Mouse (Mus musculus) MEL (cell line): ENCODE data around the gene Lypd6b. TPM values are rescaled to one million over a fixed set of nuclear protein-coding genes. Genes with fewer than 3 reads are reported as not detected.

Experiments
- DNase-seq: peaks from one replicate; pipeline ENCODE4 v3.0.0; 2011; ENCODE audit warnings: low read depth, low spot score
- H3K27ac ChIP-seq: 2 replicates; pipeline ENCODE4 v1.5.1; 2012; ENCODE audit warnings: low read depth, mild to moderate bottlenecking, control low read depth, low read length, moderate library complexity; ENCODE audit not compliant: control insufficient read depth
- H3K27me3 ChIP-seq, 2 experiments: fragments of 150-350 bp in 1 of 2; sonication (generic) in 1 of 2; 2 replicates each; pipeline ENCODE4 v1.6.1; 2012; ENCODE audit warnings: low read length in 2 of 2, mild to moderate bottlenecking in 2 of 2, improper control_type of control experiment in 1 of 2, moderate library complexity in 1 of 2; ENCODE audit not compliant: insufficient read depth in 2 of 2, control insufficient read depth in 1 of 2
- H3K36me3 ChIP-seq, 2 experiments: 2 replicates each; pipeline ENCODE4 v1.6.1; 2012 to 2014; ENCODE audit warnings: low read length in 2 of 2, improper control_type of control experiment in 1 of 2, inconsistent platforms in 1 of 2, mild to moderate bottlenecking in 1 of 2; ENCODE audit not compliant: insufficient read depth in 2 of 2, control insufficient read depth in 1 of 2
- H3K4me1 ChIP-seq, 2 experiments: fragments of 150-350 bp in 1 of 2; sonication (generic) in 1 of 2; 2 replicates each; pipeline ENCODE4 v1.6.1; 2012; ENCODE audit warnings: low read length in 2 of 2, improper control_type of control experiment in 1 of 2, mild to moderate bottlenecking in 1 of 2; ENCODE audit not compliant: insufficient read depth in 2 of 2, control insufficient read depth in 1 of 2
- H3K4me3 ChIP-seq, 2 experiments: fragments of 150-350 bp in 1 of 2; sonication (generic) in 1 of 2; 2 replicates each; pipeline ENCODE4 v1.5.1; 2012; ENCODE audit warnings: low read depth in 2 of 2, low read length in 2 of 2, mild to moderate bottlenecking in 2 of 2, moderate library complexity in 2 of 2, control low read depth in 1 of 2, improper control_type of control experiment in 1 of 2; ENCODE audit not compliant: control insufficient read depth in 1 of 2, insufficient read depth in 1 of 2
- H3K79me2 ChIP-seq: 2 replicates; pipeline ENCODE4 v1.6.1; 2012; ENCODE audit warnings: mild to moderate bottlenecking, low read length, moderate library complexity; ENCODE audit not compliant: control insufficient read depth, poor library complexity, insufficient read depth
- H3K9ac ChIP-seq: 2 replicates; pipeline ENCODE4 v1.6.1; 2012; ENCODE audit warnings: low read depth, mild to moderate bottlenecking, control low read depth, low read length, moderate library complexity; ENCODE audit not compliant: control insufficient read depth, poor library complexity, severe bottlenecking
- H3K9me3 ChIP-seq: fragments of 150-350 bp; sonication (generic); replicated peaks from 2 replicates; pipeline ENCODE4 v1.6.1; 2012; ENCODE audit warnings: mild to moderate bottlenecking, low read length, improper control_type of control experiment, moderate library complexity; ENCODE audit not compliant: insufficient read depth
- CTCF ChIP-seq, 3 experiments: IDR thresholded peaks in 2 of 3; conservative IDR thresholded peaks in 1 of 3; 2 replicates each; pipeline ENCODE4 v1.5.1; 2011 to 2012; ENCODE audit warnings: low read length in 3 of 3, low read depth in 2 of 3, mild to moderate bottlenecking in 2 of 3, improper control_type of control experiment in 1 of 3, inconsistent platforms in 1 of 3, mixed read lengths in 1 of 3, moderate library complexity in 1 of 3; ENCODE audit not compliant: control insufficient read depth in 1 of 3, insufficient read depth in 1 of 3, poor library complexity in 1 of 3, severe bottlenecking in 1 of 3
- ETS1 ChIP-seq: IDR thresholded peaks from 2 replicates; pipeline ENCODE4 v1.6.1; 2012; ENCODE audit warnings: low read depth, mild to moderate bottlenecking, inconsistent platforms, low read length, improper control_type of control experiment, moderate library complexity
- GABPA ChIP-seq: IDR thresholded peaks from 2 replicates; pipeline ENCODE4 v1.6.1; 2012; ENCODE audit warnings: low read depth, mild to moderate bottlenecking, inconsistent platforms, low read length, improper control_type of control experiment, moderate library complexity
- HCFC1 ChIP-seq: IDR thresholded peaks from 2 replicates; pipeline ENCODE4 v1.6.1; 2012; ENCODE audit warnings: low read depth, mild to moderate bottlenecking, inconsistent platforms, low read length, improper control_type of control experiment, moderate library complexity
- MAX ChIP-seq: IDR thresholded peaks from 2 replicates; pipeline ENCODE4 v1.6.1; 2011; ENCODE audit warnings: low read length, improper control_type of control experiment
- MAZ ChIP-seq: IDR thresholded peaks from 2 replicates; pipeline ENCODE4 v1.6.1; 2012; ENCODE audit warnings: low read depth, mild to moderate bottlenecking, inconsistent platforms, low read length, improper control_type of control experiment
- MXI1 ChIP-seq: IDR thresholded peaks from 2 replicates; pipeline ENCODE4 v1.6.1; 2011; ENCODE audit warnings: mild to moderate bottlenecking, low read depth, low read length, improper control_type of control experiment
- MYC ChIP-seq: IDR thresholded peaks from 2 replicates; pipeline ENCODE4 v1.6.1; 2011; ENCODE audit warnings: low read depth, mild to moderate bottlenecking, low read length, improper control_type of control experiment, moderate library complexity
- POLR2AphosphoS2 ChIP-seq: IDR thresholded peaks from 2 replicates; pipeline ENCODE4 v1.6.1; 2011; ENCODE audit warnings: low read length, improper control_type of control experiment
- SIN3A ChIP-seq: IDR thresholded peaks from 2 replicates; pipeline ENCODE4 v1.6.1; 2012; ENCODE audit warnings: low read length, improper control_type of control experiment, inconsistent platforms
- SMC3 ChIP-seq: IDR thresholded peaks from 2 replicates; pipeline ENCODE4 v1.6.1; 2011; ENCODE audit warnings: low read depth, low read length, improper control_type of control experiment
- TCF12 ChIP-seq: IDR thresholded peaks from 2 replicates; pipeline ENCODE4 v1.6.1; 2014; ENCODE audit warnings: low read depth, mild to moderate bottlenecking, inconsistent platforms, low read length, improper control_type of control experiment, moderate library complexity
- UBTF ChIP-seq: IDR thresholded peaks from 2 replicates; pipeline ENCODE4 v1.6.1; 2012; ENCODE audit warnings: low read depth, mild to moderate bottlenecking, inconsistent platforms, low read length, improper control_type of control experiment, moderate library complexity, borderline replicate concordance; ENCODE audit not compliant: insufficient read depth
- USF1 ChIP-seq: IDR thresholded peaks from 2 replicates; pipeline ENCODE4 v1.6.1; 2014; ENCODE audit warnings: low read depth, mild to moderate bottlenecking, inconsistent platforms, low read length, improper control_type of control experiment, moderate library complexity
- ZC3H11A ChIP-seq: IDR thresholded peaks from 2 replicates; pipeline ENCODE4 v1.6.1; 2012; ENCODE audit warnings: low read depth, mild to moderate bottlenecking, inconsistent platforms, low read length, improper control_type of control experiment
- ZNF384 ChIP-seq: IDR thresholded peaks from 2 replicates; pipeline ENCODE4 v1.6.1; 2012; ENCODE audit warnings: low read depth, mild to moderate bottlenecking, inconsistent platforms, low read length, improper control_type of control experiment
- polyA plus RNA-seq, 2 experiments: library from polyadenylated mRNA; stranded (reverse) in 1 of 2; unstranded in 1 of 2; fragments of >175 nt in 1 of 2; fragments of >200 nt in 1 of 2; gene quantifications; 2 replicates each; pipeline versions ENCODE4 v1.2.1 to v1.2.4; 2012; ENCODE audit warnings: low replicate concordance in 2 of 2, low read depth in 1 of 2; ENCODE audit not compliant: insufficient read length in 2 of 2, insufficient read depth in 1 of 2, missing spikeins in 1 of 2
- total RNA-seq: library from RNA; depleted of rRNA; stranded (reverse); fragments of 300-350 nt; gene quantifications from 2 replicates; pipeline ENCODE4 v1.2.3, GENCODE M21; 2012

Gene Lypd6b
- total and polyA plus RNA-seq, 3 experiments = not detected

GRCm38 (mm10) chr2:49775187-49775586 is 12.3 kb upstream of the Lypd6b start:
- Histone ChIP-seq H3K27ac (no peak overlapping the region), H3K9me3 (no peaks in the 10 kb centered on the region), H3K9ac (no peak overlapping the region), H3K27me3 (no peaks in the 10 kb centered on the region), H3K79me2 (no peaks in the 10 kb centered on the region), H3K4me3 (no peak overlapping the region), H3K4me1 (peaks cover 7 to 19% of the 10 kb centered on the region in 2 experiments), H3K36me3 (peaks cover 0 to 17% of the 10 kb centered on the region in 2 experiments; a peak in 2 of 4 replicates)
- peak; percentile 24 for DNase-seq
- no peak for TF ChIP-seq TCF12
- no peak for TF ChIP-seq ZNF384
- TF ChIP-seq GABPA = peak; percentile 72; the same call in 1 of the 2 replicates
- no peak for TF ChIP-seq SIN3A

- Histone ChIP-seq H3K36me3 (peaks cover 0 to 17% of the 10 kb centered on the region in 2 experiments; a peak in 2 of 4 replicates), H3K79me2 (no peaks in the 10 kb centered on the region), H3K4me1 (peaks cover 7 to 19% of the 10 kb centered on the region in 2 experiments), H3K27ac (no peak overlapping the region), H3K9me3 (no peaks in the 10 kb centered on the region), H3K4me3 (no peak overlapping the region), H3K27me3 (no peaks in the 10 kb centered on the region), H3K9ac (no peak overlapping the region)
- peak; percentile 62 for DNase-seq
- TF ChIP-seq MAX (no peak), SMC3 (peak; percentile 40), MYC (no peak), USF1 (peak; percentile 79; the same call in 1 of the 2 replicates), ETS1 (no peak), CTCF (IDR thresholded peaks at IDR 0.05 in 2 of 3, conservative IDR thresholded peaks at IDR 0.05 in 1 of 3; ENCODE audit: control insufficient read depth in 1 of 3, insufficient read depth in 1 of 3, low read depth in 2 of 3, low read length in 3 of 3, poor library complexity in 1 of 3, severe bottlenecking in 1 of 3) (peak; percentile 27 to 47 (median 36); a peak in 5 of 6 replicates)
Observed at GRCm38 (mm10) chr2:49775735-49776134, 11.8 kb upstream of the Lypd6b start.

- H3K79me2 ChIP-seq = no peaks in the 10 kb centered on the region
- DNase-seq = no peak
- H3K27ac ChIP-seq = no peak overlapping the region
- peaks cover 0 to 17% of the 10 kb centered on the region in 2 experiments; a peak in 2 of 4 replicates for H3K36me3 ChIP-seq
- H3K27me3 ChIP-seq = no peaks in the 10 kb centered on the region
- peaks cover 7 to 19% of the 10 kb centered on the region in 2 experiments for H3K4me1 ChIP-seq
- TF ChIP-seq MXI1 = no peak
- TF ChIP-seq POLR2AphosphoS2 = no peak
- TF ChIP-seq CTCF (IDR thresholded peaks at IDR 0.05 in 2 of 3, conservative IDR thresholded peaks at IDR 0.05 in 1 of 3; ENCODE audit: control insufficient read depth in 1 of 3, insufficient read depth in 1 of 3, low read depth in 2 of 3, low read length in 3 of 3, poor library complexity in 1 of 3, severe bottlenecking in 1 of 3) = no peak
- TF ChIP-seq ETS1 = no peak
- TF ChIP-seq HCFC1 = no peak
- TF ChIP-seq UBTF = no peak
- TF ChIP-seq MYC = no peak
- TF ChIP-seq ZC3H11A = no peak
- TF ChIP-seq MAZ = no peak
- H3K4me3 ChIP-seq = no peak overlapping the region
- no peaks in the 10 kb centered on the region for H3K9me3 ChIP-seq
- no peak overlapping the region for H3K9ac ChIP-seq
Observed at GRCm38 (mm10) chr2:49776407-49776806, 11.1 kb upstream of the Lypd6b start.
